Comparison of ENCODE assay signal across 25 mouse cellular contexts in genomic region chr19:38610291-38610690, GRCm38 (mm10).
DNase-seq lines count a peak whose midpoint lies in the region; ATAC-seq and TF ChIP-seq lines count a peak whose summit lies in the region.
"Had no signal": no experiment of that assay in that cellular context is flagged by ENCODE, and none has a peak within 500 bp of the region (broad histone marks: within the 10 kb centered on the region; RNA-seq: fewer than 3 reads in every experiment).

No protein-coding gene starts in this region.

- no peaks in the 10 kb centered on the region for H3K9me3 ChIP-seq in heart, embryonic 14.5 days (ENCODE audit: control insufficient read depth, low read length)
- H3K9me3 ChIP-seq in limb, embryonic 15.5 days = no peaks in the 10 kb centered on the region
- no peaks in the 10 kb centered on the region for H3K9me3 ChIP-seq in limb, embryonic 10.5 days (replicated peaks)
- H3K9me3 ChIP-seq: embryonic facial prominence, embryonic 12.5 days; forebrain, embryonic 10.5 days; forebrain, embryonic 15.5 days; G1E; liver, embryonic 12.5 days; midbrain, embryonic 13.5 days; neural tube, embryonic 13.5 days had no signal

- peaks cover 8 to 22% of the 10 kb centered on the region in 2 experiments; a peak in 3 of 4 replicates for H3K4me1 ChIP-seq in heart, embryonic 14.5 days (ENCODE audit: control insufficient read depth in 2 of 2, insufficient read depth in 2 of 2, low read length in 2 of 2)
- 0 out of 2 replicates have a peak, but pooled peaks cover 6% of the 10 kb centered on the region for H3K4me1 ChIP-seq in limb, embryonic 15.5 days
- peaks cover under 1% of the 10 kb centered on the region; the same call in 1 of the 2 replicates for H3K4me1 ChIP-seq in limb, embryonic 10.5 days
- H3K4me1 ChIP-seq: embryonic facial prominence, embryonic 12.5 days; limb, embryonic 12.5 days; liver, embryonic 12.5 days had no signal

- TF ChIP-seq CTCF in gastrocnemius, adult 2 months (IDR thresholded peaks at IDR 0.05) = no peak

- intact Hi-C loops in gastrocnemius, adult 2 months (cut with DNase I) = no loop called here
- intact Hi-C loops in gastrocnemius, postnatal 14 days (cut with DNase I; ENCODE audit: low total_unique reads) = no loop called here
- intact Hi-C loops in heart, postnatal 14 days (cut with DNase I) = no loop called here

- H3K36me3 ChIP-seq in heart, embryonic 14.5 days (ENCODE audit: control insufficient read depth, insufficient read depth, low read length) = no peaks in the 10 kb centered on the region
- no peaks in the 10 kb centered on the region for H3K36me3 ChIP-seq in limb, embryonic 15.5 days
- no peaks in the 10 kb centered on the region for H3K36me3 ChIP-seq in limb, embryonic 10.5 days
- H3K36me3 ChIP-seq: embryonic facial prominence, embryonic 12.5 days; forebrain, embryonic 10.5 days; forebrain, embryonic 15.5 days; G1E; limb, embryonic 12.5 days; liver, embryonic 12.5 days; midbrain, embryonic 13.5 days; neural tube, embryonic 13.5 days had no signal

- 85% methylated on average over 2 of the region's 2 CpGs for WGBS in heart, embryonic 14.5 days
- 57% methylated on average over 2 of the region's 2 CpGs for WGBS in limb, embryonic 15.5 days
- WGBS in limb, embryonic 10.5 days = 91% methylated on average over 2 of the region's 2 CpGs

- no peak overlapping the region for H3K9ac ChIP-seq in heart, embryonic 14.5 days (ENCODE audit: low read length)
- no peak overlapping the region for H3K9ac ChIP-seq in limb, embryonic 15.5 days
- H3K9ac ChIP-seq: embryonic facial prominence, embryonic 12.5 days; forebrain, embryonic 15.5 days; hindbrain, embryonic 14.5 days; limb, embryonic 12.5 days; liver, embryonic 12.5 days; liver, postnatal 0 days; midbrain, embryonic 13.5 days; neural tube, embryonic 13.5 days had no signal

- peak overlapping the region; percentile 73 for H3K27ac ChIP-seq in gastrocnemius, adult 2 months
- H3K27ac ChIP-seq in heart, embryonic 14.5 days (replicated peaks in 1 of 2; ENCODE audit: control insufficient read depth in 1 of 2, insufficient read depth in 1 of 2, low read depth in 2 of 2, low read length in 2 of 2) = peak overlapping the region; percentile 38 to 78
- H3K27ac ChIP-seq in limb, embryonic 15.5 days = peak overlapping the region; percentile 0; the same call in 1 of the 2 replicates
- H3K27ac ChIP-seq in limb, embryonic 10.5 days = no peak overlapping the region
- H3K27ac ChIP-seq: embryonic facial prominence, embryonic 12.5 days; forebrain, embryonic 10.5 days; forebrain, embryonic 15.5 days; hindbrain, embryonic 14.5 days; limb, embryonic 12.5 days; liver, embryonic 12.5 days; macrophage; midbrain, embryonic 13.5 days; neural tube, embryonic 13.5 days had no signal

- no peak for ATAC-seq in heart, embryonic 14.5 days (ENCODE audit: insufficient number of reproducible peaks, insufficient read depth, low FRiP score, low read depth)
- ATAC-seq in limb, embryonic 15.5 days (ENCODE audit: insufficient number of reproducible peaks, low FRiP score, low TSS enrichment, low read depth) = no peak
- ATAC-seq: forebrain, embryonic 15.5 days; intestine, postnatal 0 days; liver, embryonic 12.5 days; liver, postnatal 0 days; midbrain, embryonic 13.5 days had no signal

- no peak for DNase-seq in gastrocnemius, adult 2 months
- DNase-seq in gastrocnemius, postnatal 14 days = no peak
- DNase-seq in heart, postnatal 14 days = no peak
- no peak for DNase-seq in limb, embryonic 10.5 days (ENCODE audit: low spot score)
- DNase-seq in adrenal gland, postnatal 4 days (ENCODE audit: low spot score in 2 of 2) = no peak
- DNase-seq: adrenal gland, adult 8-10 months; cerebellum, adult 11 months; cerebellum, adult 9-11 months; embryo, embryonic 11 days; kidney, postnatal 25 days; liver, postnatal 0 days; thymus, postnatal 14 days had no signal

- peak overlapping the region; percentile 38 for H3K4me2 ChIP-seq in heart, embryonic 14.5 days (ENCODE audit: low read length)
- H3K4me2 ChIP-seq in limb, embryonic 15.5 days = no peak overlapping the region
- H3K4me2 ChIP-seq: embryonic facial prominence, embryonic 12.5 days; forebrain, embryonic 15.5 days; hindbrain, embryonic 14.5 days; limb, embryonic 12.5 days; liver, embryonic 12.5 days; midbrain, embryonic 13.5 days; neural tube, embryonic 13.5 days had no signal

- H3K4me3 ChIP-seq in gastrocnemius, adult 2 months = peak overlapping the region; percentile 2; the same call in 1 of the 2 replicates
- H3K4me3 ChIP-seq in heart, embryonic 14.5 days (ENCODE audit: control insufficient read depth in 1 of 2, insufficient read depth in 1 of 2, low read depth in 1 of 2, low read length in 2 of 2) = no peak overlapping the region
- H3K4me3 ChIP-seq in limb, embryonic 15.5 days = no peak overlapping the region
- no peak overlapping the region for H3K4me3 ChIP-seq in limb, embryonic 10.5 days
- H3K4me3 ChIP-seq: embryonic facial prominence, embryonic 12.5 days; forebrain, embryonic 10.5 days; forebrain, embryonic 15.5 days; limb, embryonic 12.5 days; liver, embryonic 12.5 days; midbrain, embryonic 13.5 days; neural tube, embryonic 13.5 days had no signal

- no peaks in the 10 kb centered on the region for H3K27me3 ChIP-seq in heart, embryonic 14.5 days (ENCODE audit: control insufficient read depth, insufficient read depth, low read length)
- H3K27me3 ChIP-seq in limb, embryonic 15.5 days = no peaks in the 10 kb centered on the region
- H3K27me3 ChIP-seq in limb, embryonic 10.5 days (ENCODE audit: low read depth, poor library complexity, severe bottlenecking) = no peaks in the 10 kb centered on the region
- H3K27me3 ChIP-seq: embryonic facial prominence, embryonic 12.5 days; forebrain, embryonic 15.5 days; limb, embryonic 12.5 days; liver, embryonic 12.5 days; midbrain, embryonic 13.5 days; neural tube, embryonic 13.5 days had no signal
